Mouse (Mus musculus) forebrain, embryonic 14.5 days (tissue): Measurements from ENCODE around the gene Cracr2b. TPM values are rescaled to one million over a fixed set of nuclear protein-coding genes. Genes with fewer than 3 reads are reported as not detected.

Experiments used
- ATAC-seq: fragments of 200-750 bp; cut with Nextera tagmentation; 2 replicates; pipeline ENCODE4 v1.8.0; 2017; ENCODE audit warnings: mild to moderate bottlenecking, moderate library complexity
- DNase-seq: peaks from one replicate; pipeline ENCODE4 v3.0.0-alpha.2; 2015; ENCODE audit warnings: low spot score
- H3K27ac ChIP-seq: fragments of 300-500 bp; sonication (generic); 2 replicates; pipeline ENCODE4 v1.5.1; 2014; ENCODE audit warnings: low read depth, mild to moderate bottlenecking, control low read depth, low read length, moderate library complexity
- H3K27me3 ChIP-seq: fragments of 300-500 bp; sonication (generic); replicated peaks from 2 replicates; pipeline ENCODE4 v1.6.1; 2014; ENCODE audit warnings: low read length, control low read depth, mixed read lengths; ENCODE audit not compliant: control insufficient read depth, insufficient read depth
- H3K36me3 ChIP-seq: fragments of 300-500 bp; sonication (generic); 2 replicates; pipeline ENCODE4 v1.6.1; 2014; ENCODE audit warnings: low read length, control low read depth; ENCODE audit not compliant: control insufficient read depth, insufficient read depth
- H3K4me1 ChIP-seq: fragments of 300-500 bp; sonication (generic); 2 replicates; pipeline ENCODE4 v1.6.1; 2014; ENCODE audit warnings: antibody characterized with exemption, low read length, control low read depth; ENCODE audit not compliant: control insufficient read depth, insufficient read depth
- H3K4me2 ChIP-seq: fragments of 300-500 bp; sonication (generic); 2 replicates; pipeline ENCODE4 v1.6.1; 2014; ENCODE audit warnings: mild to moderate bottlenecking, control low read depth, low read length
- H3K4me3 ChIP-seq: fragments of 300-500 bp; sonication (generic); 2 replicates; pipeline ENCODE4 v1.5.1; 2014; ENCODE audit warnings: low read depth, low read length, control low read depth
- H3K9ac ChIP-seq: fragments of 300-500 bp; sonication (generic); 2 replicates; pipeline ENCODE4 v1.6.1; 2014; ENCODE audit warnings: mild to moderate bottlenecking, low read length, control low read depth, moderate library complexity
- H3K9me3 ChIP-seq: fragments of 300-500 bp; sonication (generic); replicated peaks from 2 replicates; pipeline ENCODE4 v1.6.1; 2016; ENCODE audit warnings: low read length, control low read depth, mixed read lengths; ENCODE audit not compliant: control insufficient read depth
- WGBS: fragments of 180-500 bp; shearing (Covaris S2); extraction: QIAGEN DNeasy Blood & Tissue Kit; methylation state at CpG from one replicate; pipeline ENCODE4 v1.1.7; 2014; 5-methylcytosine and 5-hydroxymethylcytosine counted together
- polyA plus RNA-seq: library from polyadenylated mRNA; unstranded; fragments of >200 nt; fragmentation: Nextera tagmentation; extraction: Ambion mirVana; gene quantifications from 2 replicates; pipeline ENCODE4 v1.2.1, GENCODE M21; 2014

Gene Cracr2b
- polyA plus RNA-seq, 1 experiment from 2014 or later = 3.0 TPM

DNA sequence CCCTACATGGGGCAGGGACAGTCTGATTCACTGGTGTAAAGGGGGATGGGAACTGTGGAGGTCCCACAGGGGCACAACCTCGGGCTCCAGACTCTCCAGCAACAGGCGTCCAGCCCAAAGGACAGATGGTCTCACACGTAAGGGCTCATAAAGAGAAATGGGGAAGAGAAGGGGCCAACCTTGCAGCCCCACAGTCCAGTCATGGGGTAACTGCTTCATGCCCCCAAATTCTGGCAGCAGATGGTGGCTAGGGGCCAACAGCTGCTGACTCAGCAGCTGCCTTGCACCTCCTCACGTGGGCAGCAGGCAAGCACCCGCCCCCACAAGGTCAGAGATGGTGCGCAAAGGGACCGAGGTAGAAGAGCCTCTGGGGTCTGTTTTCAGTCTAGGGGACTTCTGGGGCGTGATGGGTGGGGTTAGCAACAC lies 28.7 kb upstream of the Cracr2b start:
- no peak overlapping the region for H3K4me3 ChIP-seq
- no peak for ATAC-seq
- WGBS = 88% methylated on average over 8 of the region's 8 CpGs

DNA sequence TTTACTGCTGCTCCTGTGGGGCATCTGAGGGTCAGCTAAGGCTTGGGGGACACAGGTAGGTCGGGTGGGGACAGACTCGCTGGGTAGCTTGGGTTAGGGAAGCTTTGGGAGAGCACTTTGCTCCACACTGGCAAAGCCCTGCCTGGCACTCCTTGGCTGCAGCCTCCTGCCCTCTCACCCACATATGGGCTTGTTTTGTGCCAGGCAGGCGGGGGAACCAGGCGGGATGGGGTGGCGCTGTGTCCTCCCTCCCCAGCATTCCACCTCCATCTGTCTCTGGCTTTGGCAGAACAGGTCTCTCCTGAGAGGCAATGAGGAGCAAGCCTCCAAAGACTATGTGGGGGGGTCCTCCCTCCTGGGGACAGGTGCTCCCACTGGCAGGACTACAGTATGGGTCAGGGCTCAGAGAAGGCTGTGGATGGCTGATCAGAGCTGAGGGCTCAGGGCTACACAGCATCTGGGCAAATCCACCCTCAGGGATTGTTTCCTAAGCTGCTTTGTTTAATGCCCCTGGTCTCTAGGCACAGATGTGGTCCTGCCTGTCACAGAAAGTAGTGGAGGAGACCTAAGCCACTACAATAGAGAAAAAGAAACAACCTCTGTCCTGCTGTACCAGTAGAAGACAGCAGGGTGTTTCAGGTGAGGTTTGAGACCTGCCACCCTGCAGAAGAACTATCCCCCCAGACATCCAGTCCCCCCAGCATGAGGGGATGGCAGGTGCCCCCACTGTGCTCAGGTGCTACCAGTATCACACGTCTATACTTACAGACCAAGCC lies 28.0 kb upstream of the Cracr2b start:
- no peak for ATAC-seq
- no peak overlapping the region for H3K4me3 ChIP-seq
- 0 out of 2 replicates have a peak overlapping the region, but pooled peaks have one; percentile 21 for H3K9ac ChIP-seq
- no peaks in the 10 kb centered on the region for H3K27me3 ChIP-seq
- DNase-seq = no peak
- 0 out of 2 replicates have a peak overlapping the region, but pooled peaks have one; percentile 1 for H3K27ac ChIP-seq
- no peaks in the 10 kb centered on the region for H3K9me3 ChIP-seq
- WGBS = 86% methylated on average over 6 of the region's 6 CpGs
- peaks cover 24% of the 10 kb centered on the region for H3K4me1 ChIP-seq
- peak overlapping the region; percentile 96 for H3K4me2 ChIP-seq
- peaks cover 35% of the 10 kb centered on the region for H3K36me3 ChIP-seq

More for the DNA sequence above, 28.7 kb upstream of the Cracr2b start:
- Histone ChIP-seq H3K9ac (no peak overlapping the region), H3K4me1 (peaks cover 24% of the 10 kb centered on the region), H3K27me3 (no peaks in the 10 kb centered on the region), H3K4me2 (no peak overlapping the region), H3K9me3 (no peaks in the 10 kb centered on the region), H3K27ac (no peak overlapping the region), H3K36me3 (peaks cover 40% of the 10 kb centered on the region)
- no peak for DNase-seq

DNA sequence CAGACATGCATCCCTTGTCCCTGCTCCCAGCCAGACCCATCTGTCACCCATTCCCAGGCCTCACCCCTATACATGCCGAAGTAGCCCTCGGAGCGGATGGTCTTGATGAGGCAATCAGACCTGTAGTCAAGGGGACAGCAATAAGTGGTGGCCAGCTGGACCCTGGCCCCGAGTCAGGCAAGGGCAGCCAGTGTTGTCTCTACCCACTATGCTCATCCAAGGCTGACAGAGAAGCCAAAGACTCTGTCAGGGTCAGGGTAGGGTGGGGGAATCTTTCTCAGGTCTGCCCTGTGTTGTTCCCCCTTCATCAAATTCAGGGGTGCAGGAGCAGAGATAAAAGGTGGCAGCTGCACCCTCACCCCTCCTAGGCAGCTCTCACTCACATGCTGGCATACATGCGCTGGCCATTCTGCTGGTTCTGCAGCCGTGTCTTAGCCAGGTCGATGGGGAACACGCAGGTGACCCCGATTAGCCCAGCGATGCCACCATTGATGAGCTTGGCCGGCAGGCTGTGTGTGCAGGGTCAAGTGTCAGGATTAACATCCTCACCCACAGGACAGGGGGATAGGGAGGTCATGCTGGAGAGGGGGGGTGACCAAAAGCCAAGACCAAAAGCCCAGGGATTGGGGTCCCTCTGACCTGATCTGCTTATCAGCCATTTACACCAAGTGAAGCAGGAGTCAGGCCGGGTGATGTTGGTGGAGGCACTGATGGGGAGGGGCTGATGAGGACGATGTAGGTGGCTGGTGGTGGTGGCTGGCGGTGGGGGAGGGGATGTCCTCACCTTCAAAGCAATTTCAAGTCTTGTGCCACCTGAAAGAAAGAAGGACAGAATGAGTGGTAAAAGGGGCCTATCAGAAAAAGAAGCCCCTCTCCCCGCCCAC lies 27.1 kb upstream of the Cracr2b start:
- DNase-seq = no peak
- Histone ChIP-seq H3K27me3 (no peaks in the 10 kb centered on the region), H3K9ac (peak overlapping the region; percentile 72), H3K4me1 (peaks cover 21% of the 10 kb centered on the region), H3K4me2 (peak overlapping the region; percentile 96), H3K4me3 (peak overlapping the region; percentile 46), H3K36me3 (peaks cover 40% of the 10 kb centered on the region), H3K9me3 (no peaks in the 10 kb centered on the region), H3K27ac (peak overlapping the region; percentile 78; the same call in 1 of the 2 replicates)
- ATAC-seq = no peak
- 73% methylated on average over 15 of the region's 15 CpGs for WGBS

DNA sequence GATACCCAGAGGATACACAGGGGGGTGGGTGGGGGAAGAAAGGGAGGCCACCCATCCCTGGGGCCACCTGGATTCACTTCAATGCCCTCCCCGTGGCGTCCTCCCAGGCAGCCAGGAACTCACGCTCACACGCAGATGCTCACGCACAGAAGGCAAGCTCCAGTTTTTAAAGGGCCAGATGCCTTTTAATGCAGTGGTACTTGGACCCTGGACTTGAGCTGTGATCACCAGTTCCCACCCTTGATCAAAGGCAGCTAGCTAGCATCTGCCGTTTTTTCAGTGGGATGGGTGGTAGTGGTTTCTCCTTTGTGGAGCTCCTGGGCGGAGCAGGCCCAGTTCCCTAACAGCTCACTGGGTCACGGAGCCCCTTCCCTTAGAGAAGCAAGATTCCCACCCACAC lies 26.4 kb upstream of the Cracr2b start:
- Histone ChIP-seq H3K27ac (peak overlapping the region; percentile 78), H3K9ac (peak overlapping the region; percentile 72), H3K4me2 (peak overlapping the region; percentile 96), H3K4me3 (peak overlapping the region; percentile 46), H3K9me3 (no peaks in the 10 kb centered on the region), H3K27me3 (no peaks in the 10 kb centered on the region), H3K4me1 (peaks cover 19% of the 10 kb centered on the region), H3K36me3 (peaks cover 47% of the 10 kb centered on the region)
- DNase-seq = peak; percentile 85
- ATAC-seq = peak; percentile 19; the same call in 1 of the 2 replicates
- WGBS = 12% methylated on average over 8 of the region's 8 CpGs

DNA sequence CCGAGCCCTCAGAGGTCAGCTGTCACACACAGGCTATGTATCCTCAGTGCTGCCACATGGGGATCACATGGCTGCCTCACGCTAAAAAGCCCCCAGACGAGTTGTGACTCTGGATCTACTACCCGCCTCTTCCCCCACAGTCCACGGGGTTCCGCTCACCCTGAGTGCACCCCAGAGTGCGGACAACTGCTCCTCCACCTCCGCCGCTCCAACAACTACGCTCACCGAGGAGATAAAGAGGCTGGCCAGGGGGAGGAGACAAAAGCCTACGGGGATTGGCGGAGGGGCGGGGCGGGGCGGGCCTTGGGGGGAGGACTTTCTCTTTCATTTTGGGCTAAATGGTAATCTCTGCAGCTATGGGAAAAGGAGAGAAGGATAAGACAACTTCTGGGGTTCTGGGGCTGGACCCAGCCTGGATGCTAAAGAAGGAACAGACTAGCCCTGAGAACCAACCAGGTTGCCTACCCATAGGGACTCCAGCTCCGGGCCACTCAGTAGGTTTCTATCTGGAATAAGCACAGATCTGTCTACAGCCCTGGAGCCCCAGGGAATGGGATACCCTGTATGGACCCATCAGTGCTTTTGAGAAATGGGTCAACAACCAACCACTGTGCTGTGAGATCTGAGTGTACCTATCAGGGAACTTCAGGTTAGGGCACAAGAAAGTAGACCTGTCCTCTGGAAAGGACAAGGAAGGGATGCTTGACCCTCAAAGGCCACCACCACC lies 25.6 kb upstream of the Cracr2b start:
- WGBS = 4% methylated on average over 17 of the region's 17 CpGs
- peak overlapping the region; percentile 46 for H3K4me3 ChIP-seq
- H3K9me3 ChIP-seq = no peaks in the 10 kb centered on the region
- peak overlapping the region; percentile 78 for H3K27ac ChIP-seq
- H3K9ac ChIP-seq = peak overlapping the region; percentile 72
- H3K4me2 ChIP-seq = peak overlapping the region; percentile 96
- H3K4me1 ChIP-seq = peaks cover 19% of the 10 kb centered on the region
- H3K36me3 ChIP-seq = peaks cover 52% of the 10 kb centered on the region
- DNase-seq (peak; percentile 67), ATAC-seq (peak; percentile 27)
- no peaks in the 10 kb centered on the region for H3K27me3 ChIP-seq

DNA sequence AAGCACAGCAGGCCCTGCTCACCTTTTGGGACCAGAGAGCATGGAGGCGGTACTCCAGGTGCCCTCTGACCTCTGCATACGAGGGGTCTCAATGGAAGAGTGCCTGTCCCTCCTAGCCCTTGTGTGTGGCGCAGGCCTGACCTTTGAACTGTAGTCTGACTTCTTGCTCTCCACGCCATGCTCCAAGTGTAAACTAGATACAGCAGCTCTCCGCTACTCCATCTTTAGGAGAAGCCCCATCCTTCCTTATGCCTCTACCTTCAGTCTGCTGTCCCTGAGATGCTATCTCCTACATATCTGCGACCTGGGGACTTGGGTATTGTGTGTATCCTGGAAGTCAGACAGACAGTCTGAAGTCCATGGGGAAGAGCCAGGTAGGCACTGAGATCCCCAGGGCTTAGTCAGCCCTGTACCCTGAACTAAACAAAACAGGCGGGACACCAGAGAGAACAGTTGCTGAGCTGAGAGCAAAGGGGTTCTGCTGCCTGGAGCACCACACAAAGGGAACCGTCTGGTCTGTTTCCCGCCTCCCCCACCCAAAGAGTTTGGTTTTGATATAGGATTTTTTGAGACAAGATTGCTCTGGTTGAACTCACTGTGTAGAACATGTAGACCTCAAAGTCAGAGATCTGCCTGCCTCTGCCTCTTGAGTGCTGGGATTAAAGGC lies 24.9 kb upstream of the Cracr2b start:
- Histone ChIP-seq H3K27ac (peak overlapping the region; percentile 48; the same call in 1 of the 2 replicates), H3K4me2 (peak overlapping the region; percentile 96), H3K4me3 (0 out of 2 replicates have a peak overlapping the region, but pooled peaks have one; percentile 46), H3K36me3 (peaks cover 46% of the 10 kb centered on the region), H3K27me3 (no peaks in the 10 kb centered on the region), H3K4me1 (peaks cover 19% of the 10 kb centered on the region), H3K9me3 (no peaks in the 10 kb centered on the region), H3K9ac (no peak overlapping the region)
- 77% methylated on average over 9 of the region's 9 CpGs for whole genome bisulfite sequencing
- DNase-seq (no peak), ATAC-seq (no peak)

DNA sequence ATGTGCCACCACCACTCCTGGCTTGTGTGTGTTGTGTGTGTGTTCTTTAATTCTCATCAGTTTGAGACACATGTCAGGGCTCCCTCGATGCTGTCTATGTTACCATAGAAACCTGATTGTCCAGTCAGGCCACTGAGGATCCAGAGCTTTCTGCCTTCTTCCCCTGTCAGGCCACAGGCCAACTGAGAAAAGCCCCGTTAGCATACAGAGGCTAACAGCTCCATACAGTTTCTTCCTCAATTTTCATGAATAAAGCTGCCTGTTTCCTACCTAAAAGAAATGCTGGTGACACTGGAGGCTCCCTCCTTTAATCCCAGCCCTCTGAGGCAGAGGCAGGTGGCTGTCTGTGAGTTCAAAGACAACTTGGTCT lies 24.4 kb upstream of the Cracr2b start:
- Histone ChIP-seq H3K27ac (no peak overlapping the region), H3K4me1 (peaks cover 19% of the 10 kb centered on the region)
- ATAC-seq = no peak

More for the DNA sequence above, 24.4 kb upstream of the Cracr2b start:
- Histone ChIP-seq H3K27me3 (no peaks in the 10 kb centered on the region), H3K4me3 (peak overlapping the region; percentile 65), H3K9me3 (no peaks in the 10 kb centered on the region), H3K4me2 (peak overlapping the region; percentile 94), H3K36me3 (peaks cover 41% of the 10 kb centered on the region), H3K9ac (peak overlapping the region; percentile 81)
- 56% methylated on average over 2 of the region's 2 CpGs for WGBS
- DNase-seq = no peak
